Mouse (Mus musculus) heart, postnatal 0 days (tissue): ENCODE measurements around the gene Gpr39.

ENCODE experiments used
- CTCF ChIP-seq: IDR thresholded peaks from 2 replicates; pipeline ENCODE4 v1.5.1; 2016; ENCODE audit warnings: antibody characterized with exemption, control low read depth, low read depth
- EP300 ChIP-seq: IDR thresholded peaks from 2 replicates; pipeline ENCODE4 v1.6.1; 2016; ENCODE audit warnings: antibody characterized with exemption, low read depth

DNA sequence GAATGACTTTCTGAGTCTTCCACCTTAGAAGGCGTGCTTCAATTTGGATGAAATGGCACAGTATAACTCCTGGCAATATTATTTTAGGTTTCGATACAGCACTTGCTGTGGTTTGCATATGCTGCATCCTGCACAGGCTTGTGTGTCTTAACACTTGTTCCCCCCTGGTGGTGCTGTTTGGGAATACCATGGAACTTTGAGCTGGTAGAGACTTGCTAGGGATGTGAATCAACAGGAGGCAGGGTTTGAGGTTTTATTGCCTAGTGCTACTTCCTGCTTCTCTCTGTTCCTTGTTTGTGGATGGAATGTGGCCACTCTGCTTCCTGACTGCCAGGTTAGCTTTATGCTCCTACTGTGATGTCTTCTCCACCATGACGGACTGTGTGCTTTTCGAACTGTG, 15.9 kb upstream of the Gpr39 start:
- TF ChIP-seq CTCF (no peak), EP300 (no peak)
